Mouse (Mus musculus) midbrain, embryonic 16.5 days (tissue): ENCODE data around the gene Mvd. TPM values are rescaled to one million over a fixed set of nuclear protein-coding genes. Genes with fewer than 3 reads are reported as not detected.

Source experiments
- ATAC-seq: fragments of 200-750 bp; cut with Nextera tagmentation; 2 replicates; pipeline ENCODE4 v1.8.0; 2017; ENCODE audit warnings: moderate TSS enrichment
- H3K27ac ChIP-seq: fragments of 300-500 bp; sonication (generic); 2 replicates; pipeline ENCODE4 v1.5.1; 2014; ENCODE audit warnings: mild to moderate bottlenecking, low read length, mixed read lengths
- H3K27me3 ChIP-seq: fragments of 300-500 bp; sonication (generic); 2 replicates; pipeline ENCODE4 v1.6.1; 2014; ENCODE audit warnings: low read depth, low read length, mixed read lengths; ENCODE audit not compliant: control insufficient read depth, insufficient read depth
- H3K36me3 ChIP-seq: fragments of 300-500 bp; sonication (generic); 2 replicates; pipeline ENCODE4 v1.6.1; 2014; ENCODE audit warnings: mild to moderate bottlenecking, low read length, moderate library complexity, mixed read lengths; ENCODE audit not compliant: control insufficient read depth, insufficient read depth
- H3K4me1 ChIP-seq: fragments of 300-500 bp; sonication (generic); 2 replicates; pipeline ENCODE4 v1.6.1; 2014; ENCODE audit warnings: mild to moderate bottlenecking, low read length, mixed read lengths; ENCODE audit not compliant: control insufficient read depth, insufficient read depth
- H3K4me2 ChIP-seq: fragments of 300-500 bp; sonication (generic); 2 replicates; pipeline ENCODE4 v1.6.1; 2014; ENCODE audit warnings: mild to moderate bottlenecking, low read length, mixed read lengths
- H3K4me3 ChIP-seq: fragments of 300-500 bp; sonication (generic); 2 replicates; pipeline ENCODE4 v1.5.1; 2014; ENCODE audit warnings: low read depth, mild to moderate bottlenecking, low read length, moderate library complexity, mixed read lengths
- H3K9ac ChIP-seq: fragments of 300-500 bp; sonication (generic); 2 replicates; pipeline ENCODE4 v1.6.1; 2014; ENCODE audit warnings: low read depth, low read length, mixed read lengths
- H3K9me3 ChIP-seq: fragments of 300-500 bp; sonication (generic); replicated peaks from 2 replicates; pipeline ENCODE4 v1.6.1; 2014; ENCODE audit warnings: mild to moderate bottlenecking, low read length, mixed read lengths; ENCODE audit not compliant: control insufficient read depth, poor library complexity, severe bottlenecking
- WGBS: fragments of 180-500 bp; shearing (Covaris S2); extraction: QIAGEN DNeasy Blood & Tissue Kit; methylation state at CpG from one replicate; pipeline ENCODE4 v1.1.7; 2014; 5-methylcytosine and 5-hydroxymethylcytosine counted together
- polyA plus RNA-seq: library from polyadenylated mRNA; unstranded; fragments of >200 nt; fragmentation: Nextera tagmentation; extraction: Ambion mirVana; gene quantifications from 2 replicates; pipeline ENCODE4 v1.2.1, GENCODE M21; 2015

Mvd gene
- polyA plus RNA-seq, 1 experiment from 2014 or later: 84.6 TPM

DNA sequence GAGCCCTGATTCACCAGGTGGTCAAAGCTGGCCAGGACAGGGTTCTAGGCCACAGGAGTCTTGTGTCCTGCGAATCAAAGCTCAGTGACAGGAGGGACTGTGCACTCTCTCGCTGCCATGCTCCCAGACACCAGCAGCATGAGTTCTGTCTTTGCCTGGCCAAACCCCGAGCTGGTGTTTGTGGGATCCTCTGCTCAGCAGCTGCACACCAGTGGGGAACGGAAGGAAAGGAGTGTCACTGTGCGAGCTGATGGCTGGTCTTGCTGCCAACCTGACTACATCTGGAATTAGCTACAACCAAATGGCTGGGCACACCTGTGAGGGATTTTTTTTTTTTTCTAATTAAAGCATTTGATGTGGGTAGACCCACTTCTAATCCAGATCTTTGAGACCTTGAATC, 27.5 kb upstream of the Mvd start:
- WGBS: 82% methylated on average over 5 of the region's 5 CpGs
- Histone ChIP-seq H3K4me2 (no peak overlapping the region), H3K27me3 (no peaks in the 10 kb centered on the region), H3K4me3 (no peak overlapping the region), H3K36me3 (peaks cover 28% of the 10 kb centered on the region), H3K9me3 (no peaks in the 10 kb centered on the region), H3K9ac (no peak overlapping the region), H3K27ac (no peak overlapping the region), H3K4me1 (peaks cover 14% of the 10 kb centered on the region)
- ATAC-seq: no peak

DNA sequence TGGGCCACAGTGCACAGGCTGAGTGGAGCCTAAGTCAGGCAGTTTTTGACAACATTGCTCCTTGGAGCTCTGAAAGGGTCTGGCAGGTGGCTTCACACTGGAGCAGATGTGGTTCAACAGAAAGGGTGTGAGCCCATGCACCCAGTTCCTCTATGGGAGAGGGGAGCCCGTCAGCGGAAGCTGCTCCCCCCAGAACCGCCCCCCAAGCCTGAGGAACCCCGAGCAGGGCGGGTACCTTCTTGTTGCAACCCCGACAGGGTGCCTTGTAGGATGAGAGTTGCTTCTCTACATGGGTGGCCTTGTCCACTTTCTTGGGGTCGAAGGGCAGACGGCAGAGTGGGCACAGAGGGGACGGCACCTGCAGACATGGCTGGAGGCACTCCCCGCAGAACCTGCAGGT, 26.7 kb upstream of the Mvd start:
- Histone ChIP-seq H3K4me3 (no peak overlapping the region), H3K36me3 (peaks cover 32% of the 10 kb centered on the region), H3K27ac (no peak overlapping the region), H3K4me1 (peaks cover 12% of the 10 kb centered on the region), H3K9me3 (no peaks in the 10 kb centered on the region), H3K4me2 (no peak overlapping the region), H3K27me3 (no peaks in the 10 kb centered on the region), H3K9ac (no peak overlapping the region)
- 86% methylated on average over 10 of the region's 10 CpGs for WGBS
- ATAC-seq: no peak

DNA sequence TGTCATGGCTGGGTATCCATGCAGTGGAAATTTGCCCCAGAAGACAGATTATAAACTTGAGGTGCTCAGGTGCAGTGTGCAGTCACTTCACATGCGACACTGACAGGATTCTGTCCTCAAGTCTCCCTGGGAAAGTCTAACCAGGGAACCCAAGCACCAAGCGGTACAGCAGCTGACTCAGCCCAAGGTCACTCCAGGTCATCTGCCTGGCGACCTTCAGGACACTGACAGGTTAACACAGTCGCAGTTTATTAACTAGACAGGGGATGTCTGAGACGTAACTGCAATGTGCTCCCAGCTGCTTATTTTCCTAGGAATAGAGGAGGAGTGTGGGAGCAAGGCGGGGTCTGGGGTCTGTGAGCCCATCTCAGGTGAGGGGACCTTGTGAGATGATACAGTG, 26.2 kb upstream of the Mvd start:
- WGBS: 87% methylated on average over 6 of the region's 6 CpGs
- peaks cover 32% of the 10 kb centered on the region for H3K36me3 ChIP-seq
- no peaks in the 10 kb centered on the region for H3K9me3 ChIP-seq
- H3K4me2 ChIP-seq: no peak overlapping the region
- H3K4me3 ChIP-seq: no peak overlapping the region
- H3K27ac ChIP-seq: no peak overlapping the region
- ATAC-seq: no peak
- peaks cover 6% of the 10 kb centered on the region; the same call in 1 of the 2 replicates for H3K4me1 ChIP-seq
- no peaks in the 10 kb centered on the region for H3K27me3 ChIP-seq
- no peak overlapping the region for H3K9ac ChIP-seq

DNA sequence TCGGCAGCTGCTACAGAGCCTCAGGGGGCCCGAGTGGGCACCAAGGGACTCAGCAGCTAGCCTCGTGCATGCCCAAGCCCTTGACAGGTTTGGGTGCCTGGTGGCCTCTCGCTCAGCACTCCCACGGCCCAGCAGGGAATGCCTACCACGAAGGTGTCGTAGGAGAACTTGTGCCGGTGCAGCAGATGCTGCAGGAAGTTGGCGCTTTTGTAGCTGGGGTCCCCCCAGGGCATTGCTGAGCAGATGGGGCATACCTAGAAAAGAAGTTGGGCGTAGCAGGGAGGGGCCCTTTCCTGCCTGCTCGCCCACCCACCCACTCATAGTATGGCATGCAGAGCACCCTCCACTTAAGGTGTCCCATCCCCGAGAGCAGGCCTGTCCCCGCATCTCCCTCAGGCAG, 24.6 kb upstream of the Mvd start:
- WGBS: 90% methylated on average over 13 of the region's 13 CpGs
- ATAC-seq: no peak

DNA sequence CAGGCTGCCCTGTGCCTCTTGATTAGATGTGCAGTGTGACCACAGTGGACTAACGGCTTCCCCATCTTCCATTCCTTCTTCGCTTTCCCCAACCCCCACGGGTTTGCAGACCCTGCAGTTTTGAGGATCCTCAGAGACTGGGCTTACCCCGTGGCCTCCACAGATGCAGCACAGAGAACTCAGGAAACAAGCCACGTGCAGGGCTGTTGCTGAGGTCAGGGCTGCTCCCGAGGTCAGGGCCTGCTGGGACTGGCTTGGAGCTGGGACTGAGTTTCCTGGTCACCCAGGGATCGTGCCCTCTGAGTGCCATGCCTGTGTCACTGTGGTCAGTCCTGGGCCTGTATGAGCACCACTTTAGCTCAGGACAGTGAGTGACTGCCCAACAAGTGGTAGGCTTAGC, 21.8 kb upstream of the Mvd start:
- Histone ChIP-seq H3K27me3 (peaks cover 23% of the 10 kb centered on the region), H3K4me1 (peaks cover 11% of the 10 kb centered on the region), H3K36me3 (peaks cover 25% of the 10 kb centered on the region), H3K4me3 (no peak overlapping the region), H3K9ac (no peak overlapping the region), H3K4me2 (no peak overlapping the region), H3K9me3 (no peaks in the 10 kb centered on the region), H3K27ac (no peak overlapping the region)
- 82% methylated on average over 7 of the region's 7 CpGs for WGBS
- ATAC-seq: no peak

More for the DNA sequence above, 24.6 kb upstream of the Mvd start:
- Histone ChIP-seq H3K9me3 (no peaks in the 10 kb centered on the region), H3K4me3 (no peak overlapping the region), H3K9ac (no peak overlapping the region), H3K27me3 (no peaks in the 10 kb centered on the region), H3K4me2 (no peak overlapping the region), H3K4me1 (no peaks in the 10 kb centered on the region), H3K36me3 (peaks cover 28% of the 10 kb centered on the region), H3K27ac (no peak overlapping the region)

DNA sequence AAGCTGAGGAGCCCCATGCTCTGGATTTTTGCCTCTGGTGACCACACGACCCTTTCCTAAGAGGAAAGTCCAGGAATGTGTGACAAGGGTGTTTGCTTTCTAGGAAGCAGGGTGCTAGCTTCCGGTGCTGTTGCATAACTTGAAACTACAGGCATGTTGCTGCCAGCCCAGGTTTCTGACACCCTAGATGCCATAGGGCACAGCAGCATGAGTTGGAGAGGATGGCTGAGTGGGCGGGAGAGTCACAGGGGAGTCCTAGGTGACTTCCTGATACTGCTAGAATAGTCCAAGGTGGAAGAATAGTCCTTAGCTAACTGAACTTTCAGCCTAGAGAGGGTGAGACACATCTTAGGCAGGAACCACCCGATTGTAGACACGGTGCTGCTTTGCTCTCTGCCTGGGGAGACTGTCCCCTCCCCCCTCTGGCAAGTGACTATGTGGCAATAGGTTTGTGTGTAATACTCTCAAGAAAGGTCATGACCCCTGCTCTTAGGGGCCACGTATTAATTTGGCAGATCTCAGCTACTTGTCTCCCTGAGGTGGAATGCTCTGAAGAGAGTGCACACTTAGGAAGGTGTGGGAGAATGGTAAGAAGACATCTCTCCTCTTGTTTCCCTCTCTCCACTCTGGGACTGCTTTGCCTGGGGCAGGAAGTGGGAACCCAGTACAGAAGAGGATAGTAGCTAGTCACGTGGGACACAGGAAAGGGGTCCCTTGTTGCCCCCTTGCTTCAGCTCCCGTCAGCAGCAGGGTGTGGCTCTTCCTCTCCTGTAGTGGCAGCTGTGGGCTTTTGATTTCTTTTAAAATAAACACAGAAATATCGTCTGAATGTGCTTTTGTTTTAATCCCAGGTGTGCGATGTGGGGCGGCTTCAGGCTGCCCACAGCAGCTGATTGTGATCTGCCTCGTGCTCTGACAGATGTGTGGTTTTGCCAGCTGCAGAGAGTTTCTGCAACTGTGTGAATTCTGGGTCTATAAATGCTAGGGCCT, 20.7 kb upstream of the Mvd start:
- H3K9me3 ChIP-seq: no peaks in the 10 kb centered on the region
- H3K27me3 ChIP-seq: peaks cover 32% of the 10 kb centered on the region
- 71% methylated on average over 12 of the region's 12 CpGs for WGBS

DNA sequence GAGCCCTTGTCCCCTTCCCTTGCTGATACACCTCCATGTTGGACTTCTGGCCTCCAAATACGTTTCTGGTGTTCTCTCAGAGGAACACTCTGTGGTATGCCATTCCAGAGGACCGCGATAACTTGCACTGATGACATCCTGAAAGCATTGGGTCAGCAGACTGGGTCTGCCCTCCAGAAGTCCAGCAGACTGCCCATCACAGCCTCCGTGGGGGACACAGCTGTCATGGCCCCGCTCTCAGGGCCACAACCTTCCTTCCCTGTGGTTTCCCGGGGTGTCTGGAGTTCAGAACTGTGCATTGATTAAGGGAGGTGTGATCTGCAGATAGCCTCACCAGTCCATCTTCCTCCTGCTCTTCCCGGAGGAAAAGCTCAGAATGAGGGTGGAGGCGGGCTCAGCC, 19.3 kb upstream of the Mvd start:
- peaks cover 37% of the 10 kb centered on the region for H3K27me3 ChIP-seq
- H3K36me3 ChIP-seq: peaks cover 16% of the 10 kb centered on the region
- H3K9me3 ChIP-seq: no peaks in the 10 kb centered on the region
- whole genome bisulfite sequencing: 63% methylated on average over 8 of the region's 8 CpGs
- no peak overlapping the region for H3K4me2 ChIP-seq
- no peak for ATAC-seq
- H3K4me3 ChIP-seq: no peak overlapping the region
- H3K27ac ChIP-seq: no peak overlapping the region
- no peak overlapping the region for H3K9ac ChIP-seq
- H3K4me1 ChIP-seq: peaks cover 11% of the 10 kb centered on the region

More for the DNA sequence above, 20.7 kb upstream of the Mvd start:
- Histone ChIP-seq H3K27ac (no peak overlapping the region), H3K4me1 (peaks cover 11% of the 10 kb centered on the region), H3K36me3 (peaks cover 24% of the 10 kb centered on the region), H3K4me3 (no peak overlapping the region), H3K9ac (no peak overlapping the region), H3K4me2 (no peak overlapping the region)
- no peak for ATAC-seq

DNA sequence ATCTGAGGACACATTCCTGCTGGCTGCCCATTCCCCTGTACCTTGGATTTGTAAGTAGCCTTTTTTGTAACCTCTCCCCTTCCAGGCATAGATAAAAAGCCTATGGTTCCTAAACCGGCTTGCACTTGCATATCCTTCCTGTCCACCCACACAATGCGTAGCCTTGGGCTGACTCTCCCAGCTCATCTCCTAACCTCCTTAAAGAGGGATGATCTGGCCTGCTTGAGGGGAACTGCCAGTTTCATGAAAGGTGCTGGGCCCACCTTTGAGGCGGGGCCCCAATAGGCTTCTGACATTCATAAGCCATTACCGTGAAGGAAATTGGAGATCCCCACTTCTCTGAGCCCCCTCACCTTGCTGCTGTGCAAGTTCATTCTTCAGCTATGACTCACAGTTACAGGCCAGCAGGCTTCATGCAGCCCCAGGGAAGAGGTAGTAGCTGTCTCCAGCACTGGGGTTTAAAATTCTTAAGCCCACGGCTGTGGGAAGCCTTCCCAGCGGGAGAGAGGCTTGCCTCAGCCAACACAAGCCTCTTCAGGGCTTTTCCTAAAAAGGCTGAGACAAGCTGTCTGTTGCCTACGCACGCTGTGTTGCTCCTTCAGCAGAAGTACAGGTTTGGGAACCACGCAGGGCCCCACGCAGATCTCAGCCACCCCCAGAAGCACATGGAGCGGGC, 18.4 kb upstream of the Mvd start:
- no peak overlapping the region for H3K4me2 ChIP-seq
- ATAC-seq: no peak
- H3K9ac ChIP-seq: no peak overlapping the region
- peaks cover 11% of the 10 kb centered on the region for H3K4me1 ChIP-seq
- no peak overlapping the region for H3K4me3 ChIP-seq
- 62% methylated on average over 11 of the region's 11 CpGs for WGBS
- H3K36me3 ChIP-seq: peaks cover 11% of the 10 kb centered on the region
- H3K27ac ChIP-seq: no peak overlapping the region
- H3K27me3 ChIP-seq: peaks cover 37% of the 10 kb centered on the region
- no peaks in the 10 kb centered on the region for H3K9me3 ChIP-seq
